Mouse (Mus musculus) retina, embryonic 14.5 days (tissue): ENCODE measurements around the gene Taf1c.

Experiments used
- DNase-seq: peaks from one replicate; pipeline ENCODE4 v3.0.0-alpha.2; 2015; ENCODE audit warnings: low spot score

The Taf1c gene

GRCm38 (mm10) chr8:119623061-119623460, 18.0 kb upstream of the Taf1c start:
- DNase-seq, result no peak

GRCm38 (mm10) chr8:119622555-119622954, 17.5 kb upstream of the Taf1c start:
- no peak for DNase-seq

- no peak for DNase-seq
Observed at GRCm38 (mm10) chr8:119620848-119621465, 15.9 kb upstream of the Taf1c start.

GRCm38 (mm10) chr8:119620116-119620840, 15.3 kb upstream of the Taf1c start:
- DNase-seq, result no peak

- no peak for DNase-seq
Observed at GRCm38 (mm10) chr8:119618887-119619286, 13.9 kb upstream of the Taf1c start.

GRCm38 (mm10) chr8:119617586-119617985, 12.6 kb upstream of the Taf1c start:
- no peak for DNase-seq

- DNase-seq, result no peak
Observed at GRCm38 (mm10) chr8:119616811-119617210, 11.8 kb upstream of the Taf1c start.

- no peak for DNase-seq
Observed at GRCm38 (mm10) chr8:119616358-119616757, 11.3 kb upstream of the Taf1c start.

GRCm38 (mm10) chr8:119615096-119615495, 10.1 kb upstream of the Taf1c start:
- DNase-seq, result no peak

- no peak for DNase-seq
Observed at GRCm38 (mm10) chr8:119612471-119612870, 7.4 kb upstream of the Taf1c start, which contains the start of gene Adad2. Adad2 (plus strand) TSS chr8:119612747.

GRCm38 (mm10) chr8:119606224-119606623, 1.2 kb upstream of the Taf1c start:
- DNase-seq, result no peak

- DNase-seq, result no peak
Observed at GRCm38 (mm10) chr8:119604398-119604803, 621 bp downstream of the Taf1c start.

- no peak for DNase-seq
Observed at GRCm38 (mm10) chr8:119603771-119604170, 1.3 kb downstream of the Taf1c start.

GRCm38 (mm10) chr8:119591456-119591855, 13.6 kb downstream of the Taf1c start:
- no peak for DNase-seq

GRCm38 (mm10) chr8:119590348-119590747, 14.7 kb downstream of the Taf1c start:
- DNase-seq, result no peak

- DNase-seq, result no peak
Observed at GRCm38 (mm10) chr8:119588844-119589243, 16.2 kb downstream of the Taf1c start.

- no peak for DNase-seq
Observed at GRCm38 (mm10) chr8:119588321-119588720, 16.7 kb downstream of the Taf1c start.

- DNase-seq, result no peak
Observed at GRCm38 (mm10) chr8:119585901-119586300, 19.1 kb downstream of the Taf1c start.

- no peak for DNase-seq
Observed at GRCm38 (mm10) chr8:119580441-119581161, 24.4 kb downstream of the Taf1c start.

GRCm38 (mm10) chr8:119579096-119579495, 25.9 kb downstream of the Taf1c start:
- no peak for DNase-seq

GRCm38 (mm10) chr8:119575366-119575726, 29.7 kb downstream of the Taf1c start:
- no peak for DNase-seq

GRCm38 (mm10) chr8:119574437-119575365, 30.3 kb downstream of the Taf1c start, which contains the start of the genes Hsdl1 and Dnaaf1:
Hsdl1 (minus strand) TSS chr8:119575183.
Dnaaf1 (plus strand) TSS chr8:119575235.
- peak; percentile 93 for DNase-seq
